Mouse (Mus musculus) right cerebral cortex, postnatal 4 days (tissue): ENCODE results near the gene Trim7.
"Not testable (repeated sequence)": the region's sequence is repeated elsewhere in the genome, so short reads cannot be mapped to it uniquely, and the experiment has no call there.

Experiments
- DNase-seq: peaks from one replicate; pipeline ENCODE4 v3.0.0-alpha.2; 2022

Trim7 gene

DNA sequence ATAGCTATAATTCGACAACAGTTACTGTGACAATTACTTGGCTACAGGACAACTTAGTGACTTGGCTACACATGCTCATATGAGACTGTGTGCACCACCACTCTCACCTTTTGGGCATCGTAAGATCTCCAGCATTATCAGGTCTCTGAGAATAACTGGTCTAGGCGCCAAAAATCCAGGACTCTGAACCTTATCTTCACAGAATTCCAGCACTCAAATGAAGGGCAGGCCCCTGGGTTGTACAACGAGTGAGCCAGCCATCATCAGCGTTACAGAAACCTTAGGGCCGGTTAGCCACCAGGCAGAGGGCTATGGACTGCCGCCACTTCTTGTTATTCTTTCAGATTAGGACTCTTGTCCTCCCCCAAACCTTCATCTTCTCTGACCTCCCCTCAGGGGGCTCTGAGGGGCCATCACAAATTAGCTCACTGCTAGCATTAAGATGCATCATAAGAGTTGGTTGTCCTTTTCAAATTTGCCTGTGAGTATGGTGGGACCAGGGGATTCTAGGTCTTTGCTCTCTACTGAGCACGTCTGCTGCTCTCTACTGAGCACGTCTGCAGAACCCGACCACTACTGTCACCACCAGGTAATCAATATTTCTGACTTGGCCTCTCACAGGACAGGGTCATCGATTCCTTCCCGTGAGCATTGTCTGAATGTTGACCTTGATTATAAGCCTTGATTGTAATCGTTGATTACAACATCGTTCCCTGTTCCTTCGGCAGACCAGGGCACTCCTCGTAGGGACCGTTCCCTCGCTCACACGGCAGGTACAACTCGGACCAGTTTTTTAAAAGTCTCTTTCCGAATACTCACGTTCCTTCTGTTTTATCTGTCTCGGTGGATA lies 26.9 kb downstream of the Trim7 start:
- DNase-seq, result no peak

DNA sequence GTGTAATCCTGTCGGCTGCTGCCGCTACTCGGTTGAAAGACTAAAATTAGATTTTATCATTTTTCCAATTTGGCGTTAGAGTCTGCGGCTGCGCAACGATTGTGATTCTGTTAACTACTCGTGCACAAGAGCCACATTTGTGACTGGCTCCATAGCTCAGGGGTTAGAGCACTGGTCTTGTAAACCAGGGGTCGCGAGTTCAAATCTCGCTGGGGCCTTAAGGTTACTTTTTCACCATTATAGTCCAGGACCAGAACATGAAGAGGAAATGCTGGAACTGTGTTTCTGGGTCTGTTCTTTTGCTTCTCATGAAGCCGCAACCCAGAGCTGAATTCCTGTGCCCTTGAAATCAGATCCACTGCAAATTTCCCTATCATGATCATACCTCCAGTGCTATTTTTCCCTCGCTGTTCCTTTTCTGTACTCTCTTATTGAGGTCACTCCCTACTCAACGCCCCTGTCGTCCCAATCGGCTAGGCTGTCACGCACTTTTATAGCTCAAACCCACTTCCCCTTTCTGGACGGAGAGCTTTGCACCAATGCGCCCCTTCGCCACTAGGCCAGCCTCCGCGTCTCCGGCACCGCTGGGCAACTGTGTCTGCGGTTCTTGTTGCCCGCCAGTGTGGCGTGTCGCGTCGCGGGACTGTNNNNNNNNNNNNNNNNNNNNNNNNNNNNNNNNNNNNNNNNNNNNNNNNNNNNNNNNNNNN lies 27.7 kb downstream of the Trim7 start:
- peak; percentile 81 for DNase-seq

- peak; percentile 43 for DNase-seq
These were observed 33.1 kb downstream of the Trim7 start for GRCm38 (mm10) chr11:48859014-48859413.

DNA sequence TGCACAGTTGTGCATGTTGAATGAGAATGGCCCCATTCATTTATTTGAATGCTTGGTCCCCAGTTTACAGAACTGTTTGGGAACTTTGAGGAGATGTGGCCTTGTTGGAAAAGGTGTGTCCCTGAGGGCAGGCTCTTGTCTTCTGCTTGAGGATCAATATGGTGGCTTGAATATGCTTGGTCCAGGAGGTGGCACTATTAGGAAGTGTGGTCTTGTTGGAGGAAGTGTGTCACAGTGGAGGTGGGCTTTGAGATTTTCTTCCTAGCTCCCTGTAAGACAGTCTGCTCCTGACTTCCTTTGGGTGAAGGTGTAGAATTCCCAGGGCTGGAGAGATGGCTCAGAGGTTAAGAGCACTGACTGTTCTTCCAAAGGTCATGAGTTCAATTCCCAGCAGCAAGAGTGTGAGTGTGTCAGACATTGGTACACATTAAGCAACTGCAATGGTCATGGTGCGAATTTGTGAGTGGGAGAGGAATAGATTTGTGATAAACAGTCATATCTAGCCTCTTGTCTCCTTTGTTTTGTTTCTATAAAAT lies 36.9 kb downstream of the Trim7 start:
- DNase-seq, result no peak

GRCm38 (mm10) chr11:48863808-48864207 lies 37.9 kb downstream of the Trim7 start:
- DNase-seq, result no peak

GRCm38 (mm10) chr11:48866481-48866880 lies 40.5 kb downstream of the Trim7 start:
- no peak for DNase-seq

DNA sequence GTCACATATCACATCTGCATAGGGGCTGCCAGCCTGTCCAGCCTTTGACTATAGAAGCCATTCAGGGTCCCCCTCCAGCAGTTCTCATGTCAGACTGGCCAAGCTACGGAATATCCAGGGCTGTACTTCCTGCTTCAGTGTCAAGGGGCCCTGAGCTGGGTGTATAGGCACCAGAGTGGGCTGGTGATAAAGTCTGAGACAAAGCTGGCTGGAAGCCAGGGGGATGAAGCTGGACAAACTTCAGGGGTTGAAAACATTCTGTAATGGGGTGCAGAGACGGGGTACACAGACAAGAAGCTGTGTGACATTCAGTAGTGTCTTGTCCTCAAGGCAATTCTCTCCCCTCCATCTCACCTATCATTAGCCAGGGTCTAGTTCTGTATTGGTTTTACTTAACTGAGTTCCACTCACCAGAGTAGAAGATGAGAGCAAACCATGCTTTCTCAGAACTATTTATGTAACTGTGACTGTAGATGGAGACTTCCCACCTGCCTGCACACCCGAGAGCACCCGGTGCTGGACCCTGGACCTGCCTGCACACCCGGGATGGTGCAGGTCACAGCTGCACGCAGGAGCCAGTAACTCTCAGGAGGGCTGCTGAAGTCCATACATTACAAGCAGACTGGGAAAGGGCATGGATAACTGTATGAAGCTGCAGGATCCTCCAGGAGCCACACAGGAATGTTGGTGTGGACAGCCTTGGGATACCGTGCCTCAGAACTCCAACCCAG lies 43.6 kb downstream of the Trim7 start:
- DNase-seq, result no peak

DNA sequence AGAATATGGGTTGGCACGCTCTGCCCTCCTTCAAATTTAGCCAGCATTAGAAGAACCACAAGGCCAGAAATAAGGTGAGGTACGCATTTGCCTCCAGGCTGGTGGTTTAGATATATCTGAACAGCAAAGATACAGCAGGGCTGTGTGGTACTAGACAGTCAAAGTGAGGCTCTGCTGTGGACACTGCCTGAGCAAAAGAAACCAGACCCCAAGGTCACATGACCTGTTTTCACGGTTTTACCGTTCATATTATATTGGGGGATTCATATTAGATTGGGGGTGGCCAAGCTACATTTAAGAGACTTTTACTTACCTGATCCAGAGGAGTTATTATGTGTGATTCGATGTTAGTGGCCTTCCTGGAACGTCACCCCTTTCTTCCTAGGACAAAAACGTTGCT lies 44.8 kb downstream of the Trim7 start:
- no peak for DNase-seq

DNA sequence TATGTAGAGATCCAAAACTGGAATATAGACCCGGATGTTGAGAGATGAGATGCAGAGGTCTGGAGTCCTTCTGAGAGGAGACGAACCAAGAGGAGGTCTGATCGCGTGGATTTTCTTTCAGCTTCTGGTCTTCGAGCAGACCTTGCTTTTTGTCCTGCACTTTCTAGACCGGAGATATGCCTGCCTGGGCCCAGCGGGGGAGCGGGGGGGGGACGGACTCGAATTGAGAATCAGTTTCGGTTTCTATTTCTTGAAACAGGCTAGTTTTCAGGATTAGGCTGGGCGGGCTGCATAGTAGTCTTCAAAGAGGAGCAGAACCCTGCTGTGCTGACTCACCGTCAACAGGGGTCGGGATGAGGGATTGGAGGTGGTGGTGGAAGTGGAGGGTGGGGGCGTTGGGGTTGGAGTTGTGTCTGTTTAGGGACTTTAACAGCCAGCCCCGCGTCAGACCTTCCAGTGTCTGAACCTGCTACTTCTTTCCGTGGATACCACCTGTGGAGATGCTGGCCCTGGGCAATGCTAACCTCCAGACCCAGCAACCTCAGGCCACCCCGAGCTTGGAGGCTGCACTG lies 45.3 kb downstream of the Trim7 start, which contains the start of gene Irgm1:
Gene Irgm1, minus strand, starts transcription at position 483 of the 572 bp plus-strand sequence.
- DNase-seq, result peak; percentile 31

GRCm38 (mm10) chr11:48871817-48872541 lies 46.0 kb downstream of the Trim7 start:
- DNase-seq, result peak; percentile 11

DNA sequence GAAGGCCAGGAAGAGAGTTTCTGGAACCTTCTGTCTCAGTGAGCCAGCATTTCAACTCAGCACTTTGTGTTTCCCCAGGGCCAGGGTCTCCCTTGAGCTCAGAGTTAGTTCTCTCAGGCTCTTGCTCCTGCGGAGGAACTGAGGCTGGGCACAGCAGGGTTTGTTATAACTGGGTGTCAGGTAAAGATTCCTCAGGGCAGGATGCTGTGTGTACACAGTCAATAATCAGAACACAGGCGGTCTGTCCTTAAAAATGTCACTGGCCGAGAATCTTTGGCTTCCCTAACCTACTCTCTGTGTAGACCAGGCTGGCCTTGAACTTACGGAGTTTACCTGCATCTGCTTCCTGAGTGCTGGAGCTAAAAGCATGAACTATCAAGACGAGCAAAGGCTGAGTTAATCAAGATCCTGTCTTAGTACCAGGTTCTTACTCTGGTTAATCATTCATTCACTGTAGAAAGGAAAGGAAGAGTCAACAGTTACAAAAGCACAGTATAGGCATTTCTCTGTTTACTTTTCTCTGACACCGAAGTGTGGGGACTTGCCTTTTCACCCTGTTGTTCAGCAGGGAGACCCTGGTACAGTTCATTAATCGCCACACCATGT lies 46.9 kb downstream of the Trim7 start:
- DNase-seq, result no peak

- no peak for DNase-seq
These were observed 47.8 kb downstream of the Trim7 start for GRCm38 (mm10) chr11:48873591-48874290.

- DNase-seq, result peak; percentile 58
These were observed 48.5 kb downstream of the Trim7 start for GRCm38 (mm10) chr11:48874465-48874864.

GRCm38 (mm10) chr11:48875343-48875837 lies 49.5 kb downstream of the Trim7 start:
- not testable (repeated sequence) for DNase-seq

DNA sequence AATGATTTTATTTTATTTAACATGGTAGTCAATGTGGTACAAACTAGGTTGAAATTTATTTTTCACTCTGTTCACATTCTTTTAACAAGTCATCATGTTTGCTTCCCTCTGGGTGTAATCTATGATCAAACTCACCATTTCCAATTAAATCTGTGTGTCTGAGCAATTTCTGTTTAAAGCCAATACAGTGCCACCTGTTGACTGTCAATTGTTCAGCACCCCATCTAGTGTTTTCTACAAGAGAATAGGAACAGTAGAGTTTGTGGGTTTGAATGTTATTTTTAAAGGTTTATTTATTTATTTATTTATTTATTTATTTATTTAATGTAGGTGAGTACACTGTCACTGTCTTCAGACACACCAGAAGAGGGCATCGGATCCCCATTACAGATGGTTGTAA lies 50.7 kb downstream of the Trim7 start:
- no peak for DNase-seq

- no peak for DNase-seq
These were observed 73.0 kb downstream of the Trim7 start for GRCm38 (mm10) chr11:48898812-48899431.

DNA sequence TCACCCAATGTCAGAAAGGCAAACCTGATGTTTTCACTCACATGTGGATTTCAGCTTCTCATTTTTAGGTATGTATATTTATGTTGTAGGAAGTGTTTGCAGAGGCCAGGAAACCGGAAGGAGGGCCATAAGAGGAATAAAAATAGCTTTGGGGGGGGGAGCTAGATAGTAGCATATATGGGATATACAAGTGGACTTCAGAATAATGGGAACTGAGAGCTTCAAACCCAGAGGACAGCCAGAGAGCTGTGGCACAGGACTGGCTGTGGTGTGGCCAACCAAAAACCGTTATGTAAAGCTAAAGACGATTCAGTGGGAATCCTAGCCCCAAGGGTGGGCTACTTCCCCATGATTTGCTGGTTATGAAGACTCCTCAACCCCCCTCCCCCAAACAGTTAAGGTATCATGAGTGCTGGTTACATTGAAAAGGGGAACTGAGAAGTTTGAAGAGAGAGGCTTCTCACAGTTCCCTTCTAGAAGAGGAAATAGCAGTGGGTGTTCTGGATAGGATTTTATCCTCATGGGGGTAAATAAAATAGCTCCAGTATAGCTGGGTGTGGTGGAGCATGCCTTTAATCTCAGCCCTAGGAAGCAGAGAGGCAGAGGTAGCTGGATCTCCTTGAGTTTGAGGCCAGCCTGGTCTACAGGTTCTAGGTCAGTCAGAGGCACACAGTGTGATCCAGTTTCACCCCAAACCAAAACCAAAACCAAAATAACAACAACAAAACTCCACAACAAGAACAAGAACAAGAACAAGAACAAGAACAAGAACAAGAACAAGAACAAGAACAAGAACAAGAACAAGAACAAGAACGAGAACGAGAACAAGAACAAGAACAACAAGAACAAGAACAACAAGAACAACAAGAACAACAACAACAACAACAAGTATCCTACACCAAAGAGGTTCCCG lies 75.0 kb downstream of the Trim7 start:
- not testable (repeated sequence) for DNase-seq

GRCm38 (mm10) chr11:48901567-48901930 lies 75.6 kb downstream of the Trim7 start:
- DNase-seq, result not testable (repeated sequence)
